Mouse (Mus musculus) lung, postnatal 0 days (tissue): ENCODE data around the gene Tspan12. TPM values are rescaled to one million over a fixed set of nuclear protein-coding genes. Genes with fewer than 3 reads are reported as not detected.

Source experiments
- ATAC-seq: fragments of 200-750 bp; cut with Nextera tagmentation; 2 replicates; pipeline ENCODE4 v1.8.0; 2017; ENCODE audit warnings: moderate library complexity
- DNase-seq: peaks from one replicate; pipeline ENCODE4 v3.0.0-alpha.2; 2016; ENCODE audit warnings: low spot score
- H3K27ac ChIP-seq: fragments of 300-500 bp; sonication (generic); 2 replicates; pipeline ENCODE4 v1.5.1; 2014; ENCODE audit warnings: antibody characterized with exemption, mild to moderate bottlenecking, low read length, mixed read lengths
- H3K27me3 ChIP-seq: fragments of 300-500 bp; sonication (generic); replicated peaks from 2 replicates; pipeline ENCODE4 v1.6.1; 2014; ENCODE audit warnings: low read length, mixed read lengths; ENCODE audit not compliant: insufficient read depth
- H3K36me3 ChIP-seq: fragments of 300-500 bp; sonication (generic); 2 replicates; pipeline ENCODE4 v1.6.1; 2014; ENCODE audit warnings: low read length, mixed read lengths; ENCODE audit not compliant: insufficient read depth
- H3K4me1 ChIP-seq: fragments of 300-500 bp; sonication (generic); 2 replicates; pipeline ENCODE4 v1.6.1; 2014; ENCODE audit warnings: antibody characterized with exemption, low read depth, low read length, mixed read lengths; ENCODE audit not compliant: insufficient read depth
- H3K4me2 ChIP-seq: fragments of 300-500 bp; sonication (generic); replicated peaks from 2 replicates; pipeline ENCODE4 v1.6.1; 2014; ENCODE audit warnings: low read depth, mild to moderate bottlenecking, low read length, moderate library complexity, mixed read lengths
- H3K4me3 ChIP-seq: fragments of 300-500 bp; sonication (generic); 2 replicates; pipeline ENCODE4 v1.5.1; 2014; ENCODE audit warnings: low read depth, low read length
- H3K9ac ChIP-seq: fragments of 300-500 bp; sonication (generic); replicated peaks from 2 replicates; pipeline ENCODE4 v1.6.1; 2014; ENCODE audit warnings: low read depth, mild to moderate bottlenecking
- H3K9me3 ChIP-seq: fragments of 300-500 bp; sonication (generic); 2 replicates; pipeline ENCODE4 v1.6.1; 2016; ENCODE audit warnings: low read length, mixed read lengths
- CTCF ChIP-seq: IDR thresholded peaks from 2 replicates; pipeline ENCODE4 v1.5.1; 2016; ENCODE audit warnings: antibody characterized with exemption, mild to moderate bottlenecking
- EP300 ChIP-seq: IDR thresholded peaks from 2 replicates; pipeline ENCODE4 v1.6.1; 2016; ENCODE audit warnings: antibody characterized with exemption, mild to moderate bottlenecking, control low read depth
- WGBS: fragments of 180-500 bp; shearing (Covaris S2); extraction: QIAGEN DNeasy Blood & Tissue Kit; methylation state at CpG from one replicate; pipeline ENCODE4 v1.1.7; 2014; 5-methylcytosine and 5-hydroxymethylcytosine counted together
- polyA plus RNA-seq: library from polyadenylated mRNA; unstranded; fragments of >200 nt; fragmentation: Nextera tagmentation; extraction: Ambion mirVana; gene quantifications from 2 replicates; pipeline ENCODE4 v1.2.1, GENCODE M21; 2015

The Tspan12 gene
- polyA plus RNA-seq, 1 experiment from 2014 or later = 85.5 TPM

DNA sequence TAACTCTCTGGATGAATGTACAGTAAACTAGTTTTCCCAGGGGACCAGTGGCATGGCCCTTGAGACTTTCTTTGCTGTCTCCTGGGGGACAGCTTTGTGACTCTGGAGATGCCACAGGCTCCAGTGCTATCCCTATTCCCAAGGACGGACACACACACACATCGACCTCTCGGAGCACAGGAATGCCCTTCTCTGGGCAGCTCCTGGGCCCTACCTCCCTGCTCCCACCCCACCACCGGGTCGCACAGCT lies 1.0 kb downstream of the Tspan12 start:
- no peak for TF ChIP-seq EP300
- no peak for TF ChIP-seq CTCF
- WGBS = 0% methylated on average over 5 of the region's 5 CpGs
- H3K4me2 ChIP-seq = peak overlapping the region; percentile 83
- H3K9me3 ChIP-seq = no peaks in the 10 kb centered on the region
- peak overlapping the region; percentile 69 for H3K4me3 ChIP-seq
- DNase-seq (no peak), ATAC-seq (no peak)
- H3K9ac ChIP-seq = peak overlapping the region; percentile 54
- H3K27ac ChIP-seq = peak overlapping the region; percentile 89; the same call in 1 of the 2 replicates
- peaks cover 4% of the 10 kb centered on the region; the same call in 1 of the 2 replicates for H3K4me1 ChIP-seq
- no peaks in the 10 kb centered on the region for H3K27me3 ChIP-seq
- H3K36me3 ChIP-seq = no peaks in the 10 kb centered on the region

DNA sequence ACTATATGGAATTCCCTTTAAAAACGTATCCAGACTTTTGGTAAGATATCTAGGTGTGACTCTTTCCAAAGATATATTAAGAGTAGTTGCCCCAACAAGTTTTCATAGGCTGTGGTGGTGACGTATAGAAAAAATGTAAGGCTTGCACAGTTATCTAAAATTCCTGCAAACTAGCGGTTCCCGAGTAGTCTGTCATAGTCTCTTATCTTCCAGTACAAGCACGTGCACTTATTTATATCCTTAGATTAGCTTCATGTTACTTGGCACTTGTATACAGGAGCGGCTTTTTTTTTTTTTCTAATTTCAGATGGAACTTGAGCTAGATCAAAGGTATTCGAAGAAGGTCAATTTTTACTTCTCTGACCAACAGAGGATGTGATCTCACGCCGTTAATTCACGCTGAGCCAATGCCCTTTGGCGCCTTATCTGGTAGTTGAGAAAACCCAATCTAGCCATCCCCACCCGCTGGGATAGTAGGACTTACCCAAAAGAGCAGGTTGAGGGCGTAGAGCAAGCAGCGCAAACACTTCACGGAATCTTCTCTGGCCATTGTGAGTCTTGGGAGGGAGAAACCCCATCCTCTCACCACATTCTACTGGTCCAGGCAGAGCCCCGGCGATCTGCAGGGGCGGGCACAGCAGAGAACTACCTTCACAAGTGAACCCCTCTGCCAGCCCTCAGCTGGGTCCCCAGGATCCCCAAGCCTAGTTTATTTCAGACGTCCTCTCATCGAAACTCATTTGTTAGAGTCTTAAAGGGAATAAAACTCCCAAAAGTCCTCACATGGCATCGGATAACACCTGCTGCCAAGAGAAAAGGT lies 1.6 kb downstream of the Tspan12 start:
- H3K36me3 ChIP-seq = no peaks in the 10 kb centered on the region
- H3K9ac ChIP-seq = no peak overlapping the region
- peak overlapping the region; percentile 69 for H3K4me3 ChIP-seq
- DNase-seq = peak; percentile 8
- TF ChIP-seq CTCF (no peak), EP300 (no peak)
- H3K4me2 ChIP-seq = peak overlapping the region; percentile 83
- WGBS = 12% methylated on average over 21 of the region's 21 CpGs
- no peaks in the 10 kb centered on the region for H3K9me3 ChIP-seq
- H3K27ac ChIP-seq = peak overlapping the region; percentile 89; the same call in 1 of the 2 replicates
- no peak for ATAC-seq
- H3K27me3 ChIP-seq = no peaks in the 10 kb centered on the region
- peaks cover 4% of the 10 kb centered on the region; the same call in 1 of the 2 replicates for H3K4me1 ChIP-seq

DNA sequence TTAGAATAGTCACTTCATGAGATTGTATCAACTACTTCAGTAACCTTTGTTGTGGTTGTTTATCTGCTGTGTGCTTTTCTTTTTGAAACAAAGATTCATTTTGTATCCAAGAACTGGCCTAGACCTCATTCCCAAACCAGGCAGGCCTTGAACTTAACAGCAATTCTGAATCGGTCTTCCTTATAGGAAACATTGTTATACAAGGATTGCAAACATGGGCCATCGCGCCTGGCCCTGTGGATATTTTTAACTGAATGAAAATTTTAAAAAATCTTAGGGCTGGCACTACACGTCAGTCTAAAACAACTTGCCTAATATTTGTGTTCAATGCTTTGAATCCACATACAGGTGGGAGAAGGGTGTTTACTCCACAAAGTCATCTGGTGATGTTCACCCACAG lies 3.5 kb downstream of the Tspan12 start:
- WGBS = 94% methylated on average over 4 of the region's 4 CpGs
- H3K4me3 ChIP-seq = no peak overlapping the region
- no peak overlapping the region for H3K4me2 ChIP-seq
- DNase-seq (no peak), ATAC-seq (no peak)
- TF ChIP-seq EP300 (no peak), CTCF (no peak)
- H3K9me3 ChIP-seq = no peaks in the 10 kb centered on the region
- no peaks in the 10 kb centered on the region for H3K36me3 ChIP-seq
- H3K9ac ChIP-seq = no peak overlapping the region
- H3K27ac ChIP-seq = no peak overlapping the region
- H3K27me3 ChIP-seq = no peaks in the 10 kb centered on the region
- peaks cover 4% of the 10 kb centered on the region; the same call in 1 of the 2 replicates for H3K4me1 ChIP-seq

DNA sequence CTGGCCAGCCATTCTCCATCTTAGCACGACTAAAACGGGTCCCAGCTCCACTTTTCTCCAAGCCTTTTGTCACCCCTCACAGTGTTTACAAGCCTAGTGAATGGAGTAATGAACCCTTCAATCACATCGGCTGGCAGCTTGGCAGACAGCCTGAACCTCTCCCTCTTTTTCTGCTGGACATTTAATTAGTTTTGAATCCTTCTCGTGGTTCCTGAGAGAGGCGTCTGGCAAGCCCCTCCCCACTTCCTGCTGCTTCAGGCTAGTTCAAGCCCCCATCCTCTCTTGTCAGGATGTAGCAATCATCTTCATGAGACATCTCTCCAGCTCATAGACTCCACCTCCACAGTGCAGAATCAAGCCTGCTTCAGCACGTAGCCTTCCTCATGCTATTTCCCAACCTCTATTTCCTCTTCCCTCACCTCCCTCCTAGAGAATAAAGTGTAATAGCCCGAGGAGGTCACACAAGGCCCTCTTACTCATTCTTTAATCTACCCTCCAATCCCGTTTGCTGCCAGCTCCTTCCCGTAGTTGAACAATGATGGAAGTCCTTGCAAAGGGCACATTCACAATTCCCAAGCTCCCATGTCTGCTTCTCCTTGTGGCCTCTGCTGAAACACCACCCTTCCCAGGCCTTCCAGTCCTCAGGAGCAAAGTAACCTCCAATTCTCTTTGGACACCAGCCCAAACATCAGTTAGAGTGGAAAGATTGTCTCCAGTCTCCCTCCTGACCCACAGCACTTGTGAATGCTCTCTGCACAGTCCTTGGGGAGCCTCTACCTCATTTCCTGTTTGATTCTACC lies 12.1 kb downstream of the Tspan12 start:
- H3K4me3 ChIP-seq = no peak overlapping the region
- DNase-seq (peak; percentile 62), ATAC-seq (peak; percentile 86)
- no peaks in the 10 kb centered on the region for H3K4me1 ChIP-seq
- H3K9ac ChIP-seq = no peak overlapping the region
- H3K4me2 ChIP-seq = no peak overlapping the region
- TF ChIP-seq EP300 (peak; percentile 64), CTCF (0 out of 2 replicates have a peak, but pooled peaks have one; percentile 9)
- 0 out of 2 replicates have a peak overlapping the region, but pooled peaks have one; percentile 23 for H3K27ac ChIP-seq
- no peaks in the 10 kb centered on the region for H3K9me3 ChIP-seq
- H3K36me3 ChIP-seq = no peaks in the 10 kb centered on the region
- WGBS = 4% methylated on average over 9 of the region's 9 CpGs
- H3K27me3 ChIP-seq = no peaks in the 10 kb centered on the region

DNA sequence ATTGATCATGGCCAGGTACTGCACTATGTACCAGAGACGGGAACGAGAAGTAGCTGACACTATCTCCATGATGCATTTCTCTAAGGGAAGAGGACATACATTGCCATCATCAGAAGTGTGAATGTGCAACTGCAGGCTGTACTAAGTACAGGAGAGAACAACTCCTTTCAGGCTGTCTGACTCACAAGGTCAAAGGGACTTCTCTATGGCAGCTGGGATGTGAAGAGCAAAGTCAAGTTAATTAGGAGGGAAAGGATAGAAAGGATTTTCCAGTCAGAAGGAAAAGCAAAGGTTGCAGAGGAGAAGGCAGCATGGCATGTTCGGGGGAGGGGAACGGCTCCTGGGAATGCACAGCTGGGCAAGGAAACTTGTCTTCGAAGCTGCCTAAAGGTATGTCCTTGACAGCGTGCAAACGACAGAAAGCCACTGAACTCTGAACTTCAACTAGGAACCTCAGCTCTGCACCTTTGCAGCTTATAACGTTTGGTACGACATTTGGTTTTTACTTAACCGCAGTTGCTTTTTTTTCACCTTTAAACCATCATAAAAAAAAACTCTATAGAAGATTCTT lies 13.0 kb downstream of the Tspan12 start:
- 46% methylated on average over 10 of the region's 10 CpGs for WGBS
- no peaks in the 10 kb centered on the region for H3K36me3 ChIP-seq
- no peaks in the 10 kb centered on the region for H3K4me1 ChIP-seq
- H3K27me3 ChIP-seq = no peaks in the 10 kb centered on the region
- H3K27ac ChIP-seq = no peak overlapping the region
- ATAC-seq (no peak), DNase-seq (no peak)
- no peak overlapping the region for H3K9ac ChIP-seq
- no peaks in the 10 kb centered on the region for H3K9me3 ChIP-seq
- no peak overlapping the region for H3K4me2 ChIP-seq
- TF ChIP-seq CTCF (no peak), EP300 (no peak)
- H3K4me3 ChIP-seq = no peak overlapping the region

DNA sequence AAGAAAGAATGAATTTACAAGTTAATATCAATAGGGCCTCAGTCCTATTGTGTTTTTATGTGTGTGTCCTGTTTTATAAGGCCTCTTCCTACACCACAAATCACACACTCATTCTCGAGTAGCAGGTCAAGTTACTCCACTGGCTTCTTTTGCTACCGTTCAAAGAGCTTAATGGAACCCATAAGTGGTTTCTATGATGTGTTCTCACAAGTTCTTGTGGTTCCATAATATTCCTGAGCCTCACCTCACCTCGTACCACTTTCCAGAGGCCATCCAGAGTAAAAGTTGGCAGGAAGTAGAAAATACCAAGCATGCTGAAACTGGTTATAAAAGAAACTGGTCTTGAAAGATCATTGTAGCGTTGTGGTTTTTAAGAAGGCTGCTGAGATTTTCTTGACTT lies 18.8 kb downstream of the Tspan12 start:
- DNase-seq = peak; percentile 59
- Histone ChIP-seq H3K36me3 (no peaks in the 10 kb centered on the region), H3K27ac (no peak overlapping the region), H3K9me3 (no peaks in the 10 kb centered on the region), H3K4me3 (no peak overlapping the region), H3K27me3 (no peaks in the 10 kb centered on the region), H3K4me1 (no peaks in the 10 kb centered on the region), H3K4me2 (no peak overlapping the region), H3K9ac (no peak overlapping the region)
- 0 out of 2 replicates have a peak, but pooled peaks have one; percentile 29 for TF ChIP-seq EP300
- no peak for TF ChIP-seq CTCF
- 54% methylated on average over 4 of the region's 4 CpGs for WGBS
- peak; percentile 72 for ATAC-seq
